Mouse (Mus musculus) C2C12 (cell line): ENCODE results near the gene Plekhg6.

ENCODE experiments used
- CEBPB ChIP-seq: IDR thresholded peaks from one replicate; pipeline ENCODE4 v1.6.1; 2011; ENCODE audit warnings: low read depth, mild to moderate bottlenecking, control low read depth, moderate library complexity
- CTCF ChIP-seq: IDR thresholded peaks from one replicate; pipeline ENCODE4 v1.5.1; 2011; ENCODE audit not compliant: control insufficient read depth, insufficient read depth, insufficient read length
- MAX ChIP-seq: IDR thresholded peaks from one replicate; pipeline ENCODE4 v1.6.1; 2011; ENCODE audit warnings: mild to moderate bottlenecking, control low read depth
- MYOD1 ChIP-seq: IDR thresholded peaks from one replicate; pipeline ENCODE4 v1.6.1; 2011; ENCODE audit warnings: low read depth; ENCODE audit not compliant: control insufficient read depth, insufficient read length
- MYOG ChIP-seq: IDR thresholded peaks from one replicate; pipeline ENCODE4 v1.6.1; 2011; ENCODE audit not compliant: control insufficient read depth, insufficient read length; ENCODE audit errors: extremely low read depth
- USF1 ChIP-seq: IDR thresholded peaks from one replicate; pipeline ENCODE4 v1.6.1; 2011; ENCODE audit warnings: low read depth, mild to moderate bottlenecking, control low read depth, moderate library complexity

GRCm38 (mm10) chr6:125338791-125339660 is 41.6 kb downstream of the Plekhg6 start:
- no peak for TF ChIP-seq MAX
- TF ChIP-seq CTCF = no peak
- no peak for TF ChIP-seq MYOD1
- no peak for TF ChIP-seq CEBPB
- no peak for TF ChIP-seq USF1
- no peak for TF ChIP-seq MYOG
